Mouse (Mus musculus) thymus, postnatal 10 days (tissue): ENCODE results near the gene Zbtb32.
A peak's percentile ranks its signal among the peaks of the same experiment; 100 is the strongest.

Experiments used
- DNase-seq, 2 experiments: peaks; one replicate each; pipeline ENCODE4 v3.0.0; 2021; ENCODE audit warnings: low spot score in 2 of 2

Gene Zbtb32

DNA sequence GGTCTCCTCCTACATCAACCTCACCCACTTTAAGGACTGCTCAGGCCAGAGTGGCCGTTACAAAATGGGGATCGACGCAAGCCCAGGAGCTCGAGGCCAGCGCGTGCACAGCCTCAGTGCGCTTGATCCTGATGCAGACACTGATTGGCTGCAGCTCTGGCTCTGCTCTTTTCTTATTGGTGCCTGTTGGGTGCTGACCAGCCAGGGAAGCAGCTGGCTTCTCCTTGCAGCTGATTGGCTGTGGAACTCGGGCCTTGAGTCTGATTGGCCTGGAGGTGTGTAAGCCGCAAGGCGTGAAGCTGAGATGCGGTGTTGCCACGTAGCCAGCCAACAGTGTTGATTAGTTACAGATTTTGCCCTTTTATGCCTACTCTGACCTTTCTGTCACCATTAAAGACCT, at the start of gene Zbtb32:
Zbtb32 (minus strand) TSS at position 124 of the 400 bp plus-strand sequence.
- DNase-seq: no peak

DNA sequence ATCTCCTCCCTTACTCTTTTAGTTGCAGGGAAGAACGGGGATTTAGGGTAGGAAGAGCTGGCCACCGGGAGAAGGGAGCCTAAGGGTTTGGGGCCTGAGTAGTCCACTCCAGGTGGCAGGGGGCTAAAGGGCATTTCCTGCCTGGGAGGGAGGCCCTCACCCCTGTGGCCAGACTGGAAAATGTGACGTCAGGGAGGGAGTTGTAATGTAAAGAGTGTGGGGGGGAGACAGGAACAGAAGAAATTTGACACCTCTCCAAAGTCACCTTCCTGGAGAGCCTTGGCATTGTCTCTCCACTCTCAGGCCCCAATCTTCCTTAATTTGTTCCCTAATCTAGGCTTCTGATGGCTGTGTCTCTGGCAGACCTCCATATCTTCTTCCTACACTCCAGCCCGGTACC, 40.4 kb upstream of the Zbtb32 start:
- DNase-seq: no peak

DNA sequence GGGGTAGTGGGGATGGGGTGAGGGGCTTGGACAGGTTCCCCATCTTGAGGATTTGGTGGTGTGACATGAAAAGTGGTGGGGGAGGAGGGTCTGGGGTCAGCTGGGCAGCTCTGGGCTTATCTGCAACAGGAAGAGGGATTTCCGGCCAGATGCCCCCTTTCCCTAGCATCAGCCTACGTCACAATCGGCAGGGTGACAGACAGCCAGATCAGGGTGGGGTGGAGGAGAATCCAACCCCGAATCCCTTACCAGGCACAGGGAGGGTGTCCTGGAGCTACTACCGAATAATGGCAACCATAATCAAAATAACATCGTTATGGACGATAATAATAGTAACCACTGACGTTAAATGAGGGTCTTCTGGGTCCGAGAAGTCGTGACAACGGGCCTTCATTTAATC, 37.7 kb upstream of the Zbtb32 start:
- DNase-seq: no peak

DNA sequence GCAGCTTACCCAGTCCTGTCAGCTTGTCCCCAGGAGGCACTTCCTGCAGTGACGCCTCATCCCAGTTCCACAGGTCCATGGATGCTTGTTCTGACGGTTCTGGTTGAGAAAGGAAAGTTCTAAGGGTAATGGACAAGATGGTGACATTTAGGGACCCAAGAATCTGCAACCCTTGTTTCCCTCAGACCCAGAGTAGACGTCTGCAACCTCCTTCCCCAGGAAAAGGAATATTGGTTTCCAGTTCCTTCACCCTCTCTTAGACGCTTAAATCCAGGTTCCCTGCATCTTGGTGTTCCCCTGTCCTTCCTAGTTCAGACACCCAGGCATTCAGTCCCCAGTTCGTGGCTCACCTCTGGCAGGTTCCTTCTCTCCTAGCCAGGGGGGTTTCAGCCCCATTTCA, 37.0 kb upstream of the Zbtb32 start, which contains the start of gene Etv2:
Etv2 (minus strand) TSS at position 101 of the 400 bp plus-strand sequence.
- no peak for DNase-seq

DNA sequence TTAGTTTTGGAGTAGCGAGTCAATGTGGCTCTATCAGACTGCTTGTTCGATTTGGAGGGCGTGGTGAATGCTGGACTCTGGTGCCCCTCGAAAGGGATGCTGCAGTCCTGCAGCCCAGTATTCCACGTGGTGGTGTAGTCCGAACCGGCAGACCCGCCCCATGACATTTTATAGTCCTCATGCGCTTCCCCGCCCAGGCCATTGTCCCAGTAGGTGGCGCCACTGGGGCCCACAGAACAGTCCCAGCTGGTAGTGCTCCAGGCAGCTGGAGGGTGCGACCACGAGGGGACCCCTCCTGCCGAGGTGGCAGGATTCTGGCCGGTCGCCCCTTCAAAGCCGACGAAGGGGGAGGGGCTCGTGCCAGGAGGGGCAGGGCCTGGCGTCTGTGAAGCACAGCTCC, 35.9 kb upstream of the Zbtb32 start:
- peak; percentile 25 to 68 for DNase-seq

DNA sequence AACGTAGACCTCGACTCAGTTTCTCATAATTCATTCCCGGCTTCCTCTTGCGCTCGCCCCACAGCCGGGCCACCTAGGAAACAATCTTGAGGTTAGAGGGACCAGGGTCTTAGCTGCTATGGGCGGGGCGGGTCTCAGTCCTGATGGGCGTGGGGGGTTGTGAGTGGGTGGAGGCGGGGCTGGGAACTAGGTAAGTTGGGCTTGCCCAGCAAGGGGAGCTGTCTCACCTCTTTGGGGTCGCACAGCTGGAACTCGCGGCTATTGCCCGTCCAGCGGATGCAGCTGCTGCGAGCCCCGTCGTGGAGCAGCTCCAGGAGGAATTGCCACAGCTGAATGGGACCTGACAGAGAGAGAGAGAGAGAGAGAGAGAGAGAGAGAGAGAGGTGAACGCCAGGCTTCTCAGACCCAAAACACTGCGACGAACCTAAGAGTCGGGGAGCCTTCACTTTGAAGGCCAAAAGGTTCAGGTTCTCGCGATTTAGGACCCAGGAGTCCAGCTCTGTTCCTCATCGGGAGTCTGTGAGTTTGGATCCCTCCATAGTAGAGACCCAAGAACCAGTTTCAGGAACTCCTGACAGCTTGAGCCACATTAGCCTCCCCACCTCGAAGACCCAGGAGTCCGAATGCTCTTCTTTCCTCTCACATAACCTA, 35.2 kb upstream of the Zbtb32 start:
- DNase-seq: no peak

DNA sequence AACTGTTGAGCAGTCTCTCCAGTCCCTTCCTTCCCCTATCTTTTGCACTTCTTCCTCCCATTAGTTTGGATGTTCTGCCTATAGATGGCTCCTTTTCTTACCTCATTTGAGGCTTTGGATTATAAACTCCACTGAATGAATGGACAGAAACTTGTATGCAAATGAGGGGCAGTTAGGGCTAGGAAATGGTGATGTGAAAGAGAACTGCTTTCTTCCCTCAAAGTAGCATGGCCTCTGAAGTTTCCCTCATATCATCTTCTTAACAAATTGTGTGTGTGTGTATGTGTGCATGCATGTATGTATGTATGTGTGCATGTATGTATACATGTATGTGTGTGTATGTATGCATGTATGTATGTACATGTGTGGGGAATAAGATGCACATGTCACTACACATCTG, 30.3 kb upstream of the Zbtb32 start:
- DNase-seq: no peak

DNA sequence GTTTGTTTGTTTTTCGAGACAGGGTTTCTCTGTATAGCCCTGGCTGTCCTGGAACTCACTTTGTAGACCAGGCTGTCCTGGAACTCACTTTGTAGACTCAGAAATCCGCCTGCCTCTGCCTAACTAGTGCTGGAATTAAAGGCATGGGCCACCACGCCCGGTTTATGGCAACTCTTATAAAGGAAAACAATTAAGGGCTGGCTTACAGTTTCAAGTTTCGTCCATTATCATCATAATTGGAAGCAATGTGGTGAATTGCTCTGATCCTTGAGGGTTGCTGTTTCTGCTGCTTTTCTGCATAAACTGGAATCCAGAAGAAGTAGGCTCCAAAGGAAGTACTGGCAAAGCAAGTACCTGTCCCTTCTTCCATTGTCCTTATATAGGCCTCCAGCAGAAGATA, 27.9 kb upstream of the Zbtb32 start:
- no peak for DNase-seq

DNA sequence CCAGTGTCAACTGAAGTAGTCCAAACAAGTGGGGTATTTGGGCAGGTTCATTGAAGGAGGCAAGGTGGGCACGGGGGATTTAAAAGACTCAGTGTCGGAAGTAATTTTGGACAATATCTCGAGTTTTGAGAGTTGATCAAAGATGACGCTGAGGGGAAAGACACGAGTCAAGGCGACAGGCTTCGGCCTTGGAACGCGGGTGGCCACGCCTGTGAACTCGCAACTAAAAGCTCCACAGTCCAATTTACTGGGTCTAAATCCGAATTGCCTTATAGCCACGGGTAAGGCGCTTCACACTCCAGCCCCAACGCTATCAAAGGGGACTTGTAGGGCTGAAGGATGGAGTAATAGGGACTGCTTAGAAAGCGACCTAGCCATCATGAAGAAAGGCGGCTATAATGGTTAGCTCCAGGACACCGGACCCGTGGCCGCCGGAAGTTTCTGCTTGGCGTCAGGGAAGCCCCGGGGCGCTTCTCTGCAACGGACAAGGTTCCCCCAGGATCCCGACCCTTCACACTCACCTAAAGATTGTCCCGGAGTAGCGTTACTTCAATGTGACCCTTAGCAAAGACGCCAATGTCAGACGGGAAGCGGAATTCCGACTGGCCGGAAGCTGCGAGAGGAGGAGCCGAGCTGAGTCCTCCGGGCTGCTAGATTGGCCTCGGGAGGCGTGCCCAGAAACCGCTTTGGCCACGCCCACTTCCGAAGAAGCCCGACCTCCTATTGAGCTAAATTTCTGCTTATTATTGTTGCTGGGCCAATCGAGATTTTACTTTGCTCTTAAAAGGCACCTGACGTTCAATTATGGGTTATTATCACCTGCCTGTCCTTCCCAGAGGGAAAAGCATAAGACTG, 27.0 kb upstream of the Zbtb32 start, which contains the start of gene Cox6b1:
Cox6b1 (minus strand) TSS at position 622 of the 855 bp plus-strand sequence.
- peak; percentile 75 to 84 for DNase-seq

DNA sequence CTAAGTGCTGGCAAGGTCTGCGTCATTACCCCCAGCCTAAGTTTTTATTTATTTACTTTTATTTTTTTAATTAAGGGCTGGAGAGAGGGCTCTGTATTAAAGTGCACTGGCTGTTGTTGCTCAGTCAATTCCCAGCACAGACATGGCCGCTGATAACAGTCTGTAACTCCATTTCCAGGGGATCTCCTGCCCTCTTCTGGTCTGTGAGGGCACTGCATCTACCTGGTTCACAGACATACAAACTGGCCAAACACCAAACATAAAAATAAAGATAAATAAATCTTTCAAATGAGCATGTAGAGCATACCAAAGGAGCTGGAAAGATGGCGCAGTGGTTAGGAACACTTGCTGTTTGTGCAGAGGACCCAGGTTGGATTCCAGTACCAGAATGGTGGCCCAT, 20.5 kb upstream of the Zbtb32 start:
- peak in 1 of 2 experiments; percentile 30 for DNase-seq

DNA sequence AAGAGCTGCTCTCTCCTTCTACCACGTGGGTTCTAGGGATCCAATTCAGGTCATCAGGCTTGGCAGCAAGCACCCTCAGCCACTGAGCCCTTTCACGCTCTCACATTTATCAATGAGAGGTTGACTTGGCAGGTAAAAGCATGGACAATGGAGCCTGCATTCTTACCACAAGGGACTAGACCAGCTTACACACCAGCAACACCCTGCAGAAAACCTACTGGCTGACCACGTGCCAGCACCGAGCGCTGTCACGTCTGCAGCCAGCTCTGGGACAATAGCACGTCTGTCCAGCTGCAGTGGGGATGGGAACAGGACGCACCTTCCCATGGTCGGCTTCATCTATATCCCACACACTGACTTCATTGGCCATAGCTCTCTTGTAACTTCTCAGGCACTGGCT, 19.9 kb upstream of the Zbtb32 start:
- no peak for DNase-seq

DNA sequence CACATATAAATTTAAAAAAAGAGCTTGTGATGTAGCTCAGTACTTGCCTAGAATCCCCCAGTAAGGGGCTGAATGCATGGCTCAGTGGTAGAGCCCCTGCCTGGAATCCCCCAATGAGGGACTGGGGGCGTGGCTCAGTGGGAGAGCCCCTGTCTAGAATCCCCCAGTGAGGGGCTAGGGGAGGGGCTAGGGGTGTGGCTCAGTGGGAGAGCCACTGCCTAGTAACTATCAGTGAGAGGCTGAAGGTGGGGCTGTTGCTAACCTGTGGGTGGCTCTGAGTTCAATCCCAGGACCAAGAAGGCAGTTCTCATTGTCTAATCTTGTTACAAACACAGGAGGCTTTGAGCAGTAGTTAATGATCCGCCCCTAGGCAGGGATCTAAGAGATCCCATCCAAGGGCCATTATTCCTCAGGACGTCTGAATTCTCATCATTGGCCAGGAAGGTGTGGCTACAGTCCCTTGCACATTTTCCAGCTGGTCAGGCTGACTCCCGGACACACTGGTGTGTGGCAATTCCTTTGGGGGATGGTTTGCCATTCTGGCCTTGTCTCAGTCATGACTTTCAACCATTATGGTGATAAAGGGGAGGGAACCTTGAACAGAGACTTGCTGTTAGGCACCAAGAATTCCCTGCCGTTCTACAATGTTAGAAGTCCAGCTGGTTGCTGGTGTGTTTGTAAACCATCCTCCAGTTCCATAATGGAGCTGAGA, 16.5 kb upstream of the Zbtb32 start:
- DNase-seq: no peak

DNA sequence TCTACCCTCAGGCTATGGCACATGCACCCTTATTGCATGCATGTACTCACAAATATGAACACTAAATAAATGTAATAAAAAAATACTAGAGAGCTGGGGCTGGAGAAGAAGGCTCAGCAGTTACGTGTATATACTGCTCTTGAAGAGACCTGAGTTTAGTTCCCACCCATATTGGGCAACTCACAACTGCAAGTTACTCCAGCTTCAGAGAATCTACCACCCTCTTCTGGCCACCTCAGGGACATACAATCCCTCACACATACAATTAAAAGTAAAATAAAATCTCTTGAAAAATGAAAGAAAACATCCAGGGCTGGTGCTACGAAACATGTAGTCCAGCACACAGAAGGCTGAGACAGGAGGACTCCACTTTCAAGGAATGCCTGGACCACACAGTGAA, 15.7 kb upstream of the Zbtb32 start:
- no peak for DNase-seq

DNA sequence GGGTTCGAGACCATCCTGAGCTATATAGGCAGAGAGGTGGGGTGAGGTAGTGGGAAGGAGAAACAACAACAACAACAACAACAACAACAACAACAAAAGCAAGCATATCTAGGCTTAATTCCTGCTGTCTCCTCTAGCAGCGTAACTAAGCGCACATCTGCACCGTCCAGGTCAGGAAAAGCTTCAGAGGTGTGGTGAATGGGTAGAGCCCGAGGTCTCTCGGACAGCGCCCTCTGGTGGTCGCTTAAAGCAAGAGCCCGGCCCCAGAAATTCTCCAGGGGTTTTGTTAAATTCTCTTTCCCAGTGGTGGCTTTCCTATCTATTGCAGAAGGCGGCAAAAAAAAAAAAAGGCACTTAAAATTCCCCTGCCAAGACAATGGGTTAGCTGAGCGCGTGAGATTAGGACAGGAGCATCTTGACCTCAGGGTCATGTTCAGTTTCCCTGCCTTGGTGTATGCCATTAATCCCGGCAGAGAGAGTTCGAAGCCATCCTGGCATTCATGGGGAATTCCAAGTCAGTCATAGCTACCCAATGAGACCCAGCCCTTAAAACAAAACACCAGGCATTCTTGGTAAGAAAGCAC, 14.9 kb upstream of the Zbtb32 start:
- DNase-seq: peak; percentile 36 to 70

DNA sequence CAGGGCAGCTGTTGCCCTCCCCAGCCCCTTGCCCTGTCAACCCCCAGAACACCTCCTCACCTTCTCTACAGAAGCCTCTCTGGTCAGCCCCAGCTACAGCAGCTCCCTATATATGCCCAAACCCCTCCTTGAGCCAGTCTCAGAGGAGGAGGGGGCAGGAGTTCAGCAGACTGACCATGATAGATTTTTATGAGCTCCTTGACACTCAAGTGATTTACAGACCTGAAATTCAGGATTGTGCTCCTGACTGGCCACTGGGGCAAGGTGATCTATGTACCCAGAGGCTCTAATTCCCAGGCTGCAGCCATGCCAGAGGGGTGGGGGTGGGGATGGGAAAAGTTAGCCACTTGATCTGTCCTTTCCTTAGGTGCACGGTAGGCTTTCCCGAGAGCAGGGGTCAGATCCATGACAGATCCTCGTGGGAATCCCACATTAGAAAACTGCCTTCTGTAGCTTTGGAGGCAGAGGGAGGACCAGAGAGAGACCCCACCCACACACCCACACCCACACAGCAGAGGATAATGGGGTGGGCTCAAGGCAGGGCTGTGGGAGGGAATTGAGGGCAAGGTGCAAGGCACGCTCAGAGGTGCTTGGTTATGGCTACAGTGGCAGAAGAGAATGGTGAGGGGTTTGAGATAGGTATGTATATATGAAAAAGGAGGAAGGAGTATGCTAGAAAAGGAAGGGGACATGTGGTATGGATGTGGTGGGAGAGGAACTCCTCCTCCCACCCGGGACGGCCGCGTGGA, 14.1 kb upstream of the Zbtb32 start, which contains the start of gene Upk1a:
Upk1a (minus strand) TSS at position 194 of the 749 bp plus-strand sequence.
- DNase-seq: no peak

DNA sequence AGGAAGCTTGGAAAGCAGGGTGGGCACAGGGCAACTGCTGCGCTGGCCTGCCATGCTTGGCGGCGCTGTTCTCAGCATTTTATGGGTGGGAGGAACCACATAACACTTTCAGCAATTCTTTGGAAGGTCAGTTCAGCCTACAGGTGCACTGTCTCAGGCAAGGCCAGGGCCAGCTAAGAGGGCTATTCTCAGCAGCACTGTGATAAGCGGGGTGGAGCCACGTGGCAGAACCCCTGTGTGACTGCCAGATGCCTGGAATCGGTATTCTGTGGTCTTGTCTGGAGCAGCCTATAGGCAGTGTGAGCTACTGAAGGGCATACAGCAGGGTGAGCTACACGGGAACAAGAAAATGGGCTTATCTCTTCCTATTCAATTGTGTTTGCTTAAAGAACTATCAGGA, 11.3 kb upstream of the Zbtb32 start:
- no peak for DNase-seq

DNA sequence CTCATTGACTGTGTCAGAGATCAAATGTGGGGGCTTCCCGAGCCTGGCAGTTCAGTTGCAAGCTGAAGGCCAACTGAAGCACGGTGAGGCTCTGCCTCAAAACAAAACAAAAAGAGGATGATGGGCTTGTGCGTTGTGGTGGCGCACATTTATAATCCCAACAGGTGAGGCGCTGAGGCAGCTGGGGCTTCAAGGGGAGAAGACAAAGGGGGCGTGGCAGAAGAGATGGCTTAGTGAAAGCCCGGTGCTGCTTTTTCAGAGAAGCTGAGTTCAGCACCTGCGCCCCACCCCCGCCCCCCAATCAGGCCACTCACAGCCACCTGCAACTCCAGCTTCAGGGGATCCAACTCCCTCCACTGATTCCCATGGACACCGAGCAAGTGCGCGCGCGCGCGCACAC, 9.8 kb upstream of the Zbtb32 start:
- no peak for DNase-seq

DNA sequence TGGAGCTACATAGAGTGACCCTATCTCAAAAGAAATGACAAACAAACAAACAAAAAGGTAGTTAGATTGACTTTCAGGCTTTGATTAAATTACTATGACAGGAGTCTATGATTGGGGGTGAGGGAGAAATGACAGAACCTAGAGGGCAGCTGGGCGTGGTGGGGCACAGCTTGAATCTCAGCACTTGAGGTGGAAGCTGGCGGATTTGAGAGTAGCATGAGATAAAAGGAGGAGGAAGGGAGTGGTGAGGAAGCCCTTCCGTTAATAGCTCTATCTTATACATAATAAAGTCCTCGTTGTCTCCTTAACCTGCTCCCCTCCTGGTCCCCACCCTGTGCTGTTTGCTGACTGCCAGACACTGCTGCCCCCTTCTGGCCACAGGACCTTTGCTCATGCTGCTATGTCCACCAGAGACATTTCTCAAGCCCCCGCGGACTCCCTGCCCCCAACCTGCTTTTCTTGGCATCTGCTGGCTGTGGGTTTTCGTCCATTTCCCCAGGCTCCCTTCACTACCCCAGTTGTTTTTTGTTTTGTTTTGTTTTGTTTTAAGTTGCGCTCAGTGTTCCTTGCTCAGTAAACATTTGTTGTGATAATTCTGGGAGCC, 9.1 kb upstream of the Zbtb32 start:
- DNase-seq: peak; percentile 33 to 68

DNA sequence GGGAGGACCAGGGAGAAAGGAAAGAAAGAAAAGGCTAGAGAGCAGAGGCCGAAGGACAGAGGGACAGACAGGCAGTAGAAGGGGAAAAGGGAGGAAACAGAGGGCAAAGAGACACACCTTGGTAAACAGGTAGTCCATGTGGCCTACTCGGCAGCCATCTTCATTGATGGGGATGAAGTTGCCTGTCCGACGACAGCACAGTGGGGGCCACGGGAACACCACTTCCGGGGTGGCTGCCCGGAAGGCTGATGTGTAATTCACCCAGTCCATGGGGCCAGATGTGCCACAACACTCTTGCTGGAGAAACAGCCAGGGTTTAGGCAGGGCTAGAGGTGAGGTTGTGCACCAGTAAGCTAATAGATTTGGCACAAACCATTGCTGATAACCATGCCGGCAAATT, 6.2 kb upstream of the Zbtb32 start:
- DNase-seq: no peak

DNA sequence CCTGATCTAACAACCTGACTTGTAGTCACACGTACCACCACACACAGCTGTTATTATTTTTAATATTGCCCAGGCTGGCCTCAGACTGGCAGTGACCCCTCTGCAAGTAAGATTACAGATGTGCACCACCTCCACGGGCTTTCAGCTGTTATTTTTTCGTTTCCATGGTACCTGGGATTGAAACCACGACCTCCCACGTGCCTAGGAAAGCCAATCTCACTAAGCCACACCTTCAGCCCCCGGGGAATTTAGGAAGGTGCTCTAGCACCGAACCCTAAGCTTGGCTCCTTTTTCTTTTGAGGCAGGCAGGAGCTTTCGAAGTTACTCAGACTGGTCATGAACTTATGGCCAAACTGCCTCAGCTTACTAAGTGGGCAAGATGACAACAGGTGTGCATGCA, 5.7 kb upstream of the Zbtb32 start:
- DNase-seq: no peak

DNA sequence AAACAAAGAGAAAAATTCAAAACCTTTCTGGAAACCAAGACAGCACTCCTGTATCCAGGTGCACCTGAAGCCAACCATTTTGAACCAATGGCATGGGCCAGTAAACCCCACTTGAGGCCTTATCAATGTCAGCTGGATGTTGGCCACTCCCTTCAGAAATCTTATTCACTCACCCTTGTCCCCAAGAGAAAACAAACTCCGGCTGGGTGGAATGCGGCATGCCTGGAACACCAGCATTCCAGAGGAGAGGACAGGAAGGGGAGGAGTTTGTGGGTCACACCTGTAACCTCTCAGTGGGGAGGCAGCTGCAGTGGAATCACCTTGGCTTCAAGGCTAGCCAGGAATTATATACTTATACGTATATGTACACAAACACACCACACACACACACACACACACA, 3.9 kb upstream of the Zbtb32 start:
- DNase-seq: no peak
